Mouse (Mus musculus) megakaryocyte progenitor cell, adult 5-6 weeks (primary cell): Measurements from ENCODE around the gene Uncx. TPM values are rescaled to one million over a fixed set of nuclear protein-coding genes. Genes with fewer than 3 reads are reported as not detected.
A peak's percentile ranks its signal among the peaks of the same experiment; 100 is the strongest.
"Not testable (repeated sequence)": the region's sequence is repeated elsewhere in the genome, so short reads cannot be mapped to it uniquely, and the experiment has no call there.

Source experiments
- ATAC-seq: replicated peaks from 2 replicates; pipeline ENCODE4 v1.8.0; 2016; ENCODE audit warnings: mild to moderate bottlenecking, moderate TSS enrichment, inconsistent platforms; ENCODE audit not compliant: poor library complexity
- total RNA-seq, 2 experiments: library from RNA; stranded (forward) in 1 of 2; stranded (reverse) in 1 of 2; fragments of 157-497, 149-512 nt in 1 of 2; fragments of 200-1000 nt in 1 of 2; gene quantifications; 2 replicates each; pipeline versions ENCODE4 v1.2.3 to v1.2.4; 2015 to 2017

The Uncx gene
- total RNA-seq, 2 experiments from 2014 or later = not detected

GRCm38 (mm10) chr5:139559782-139560181 lies 16.5 kb downstream of the Uncx start:
- no peak for ATAC-seq

- ATAC-seq = no peak
Measured at GRCm38 (mm10) chr5:139561363-139562001, 18.2 kb downstream of the Uncx start.

GRCm38 (mm10) chr5:139564663-139565062 lies 21.4 kb downstream of the Uncx start:
- ATAC-seq = no peak

GRCm38 (mm10) chr5:139565462-139565861 lies 22.2 kb downstream of the Uncx start:
- no peak for ATAC-seq

- ATAC-seq = 0 out of 2 replicates have a peak, but pooled peaks have one; percentile 34
Measured at GRCm38 (mm10) chr5:139566640-139567399, 23.5 kb downstream of the Uncx start.

GRCm38 (mm10) chr5:139568079-139568478 lies 24.8 kb downstream of the Uncx start:
- no peak for ATAC-seq

- no peak for ATAC-seq
Measured at GRCm38 (mm10) chr5:139572526-139572925, 29.2 kb downstream of the Uncx start.

GRCm38 (mm10) chr5:139573606-139574311 lies 30.5 kb downstream of the Uncx start:
- no peak for ATAC-seq

- ATAC-seq = no peak
Measured at GRCm38 (mm10) chr5:139575054-139575453, 31.8 kb downstream of the Uncx start.

GRCm38 (mm10) chr5:139580171-139580743 lies 37.0 kb downstream of the Uncx start:
- ATAC-seq = no peak

- no peak for ATAC-seq
Measured at GRCm38 (mm10) chr5:139581308-139581868, 38.1 kb downstream of the Uncx start.

GRCm38 (mm10) chr5:139584971-139585747 lies 41.9 kb downstream of the Uncx start:
- no peak for ATAC-seq

GRCm38 (mm10) chr5:139585748-139586060 lies 42.4 kb downstream of the Uncx start:
- no peak for ATAC-seq

- not testable (repeated sequence) for ATAC-seq
Measured at GRCm38 (mm10) chr5:139587459-139587858, 44.2 kb downstream of the Uncx start.

GRCm38 (mm10) chr5:139590682-139591360 lies 47.5 kb downstream of the Uncx start:
- ATAC-seq = peak; percentile 44; the same call in 1 of the 2 replicates

GRCm38 (mm10) chr5:139592011-139592410 lies 48.7 kb downstream of the Uncx start:
- ATAC-seq = no peak

GRCm38 (mm10) chr5:139592850-139593249 lies 49.6 kb downstream of the Uncx start:
- no peak for ATAC-seq

- ATAC-seq = no peak
Measured at GRCm38 (mm10) chr5:139593746-139594145, 50.5 kb downstream of the Uncx start.

- ATAC-seq = no peak
Measured at GRCm38 (mm10) chr5:139595001-139595400, 51.7 kb downstream of the Uncx start.
